In the genomic region with DNA sequence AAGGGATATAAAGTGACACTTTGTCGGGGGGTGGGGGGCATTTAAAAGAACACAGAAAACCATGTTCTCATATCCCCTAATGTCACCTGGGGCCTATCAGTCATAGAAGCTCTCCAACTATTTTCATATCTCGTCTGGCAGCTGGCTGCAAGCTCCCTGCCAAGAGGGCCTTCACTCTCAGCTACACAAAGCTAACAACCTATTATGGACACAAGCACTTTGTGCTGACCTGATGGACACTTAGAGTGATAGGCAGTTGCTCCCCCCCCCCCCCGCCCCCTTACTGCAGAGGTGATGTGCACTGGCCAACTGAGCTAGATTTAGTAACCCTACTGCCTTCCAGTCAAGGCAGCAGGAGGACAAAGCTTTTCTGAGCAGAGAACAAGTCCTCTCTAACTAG, we compare ENCODE assay signal across 12 mouse cellular contexts.
"Had no signal": no experiment of that assay in that cellular context is flagged by ENCODE, and none has a peak within 500 bp of the region (broad histone marks: within the 10 kb centered on the region; RNA-seq: fewer than 3 reads in every experiment).

No protein-coding gene starts in this region.

- H3K4me2 ChIP-seq: kidney, embryonic 15.5 days; limb, embryonic 12.5 days; liver, embryonic 13.5 days; lung, embryonic 15.5 days had no signal

- H3K9ac ChIP-seq: kidney, embryonic 15.5 days; limb, embryonic 12.5 days; liver, embryonic 13.5 days; liver, postnatal 0 days; lung, embryonic 15.5 days had no signal

- H3K4me1 ChIP-seq: liver, embryonic 13.5 days; lung, embryonic 15.5 days had no signal

- ATAC-seq: liver, postnatal 0 days had no signal

- DNase-seq: kidney, postnatal 14 days; layer of hippocampus, postnatal 36 days; liver; liver, embryonic 13.5 days; liver, postnatal 0 days; midbrain, embryonic 14.5 days had no signal

- H3K36me3 ChIP-seq: kidney, embryonic 15.5 days; limb, embryonic 12.5 days; liver, embryonic 13.5 days; lung, embryonic 15.5 days; midbrain, embryonic 10.5 days had no signal

- H3K4me3 ChIP-seq: kidney, embryonic 15.5 days; limb, embryonic 12.5 days; liver, embryonic 13.5 days; lung, embryonic 15.5 days; midbrain, embryonic 10.5 days; myocyte had no signal

- H3K27me3 ChIP-seq: kidney, embryonic 15.5 days; limb, embryonic 12.5 days; liver, embryonic 13.5 days; lung, embryonic 15.5 days had no signal

- H3K27ac ChIP-seq: kidney, embryonic 15.5 days; limb, embryonic 12.5 days; liver, embryonic 13.5 days; lung, embryonic 15.5 days; midbrain, embryonic 10.5 days; stomach, postnatal 0 days had no signal

- H3K9me3 ChIP-seq: kidney, embryonic 15.5 days; limb, embryonic 12.5 days; liver, embryonic 13.5 days; lung, embryonic 15.5 days; midbrain, embryonic 10.5 days had no signal
